In the genomic region with DNA sequence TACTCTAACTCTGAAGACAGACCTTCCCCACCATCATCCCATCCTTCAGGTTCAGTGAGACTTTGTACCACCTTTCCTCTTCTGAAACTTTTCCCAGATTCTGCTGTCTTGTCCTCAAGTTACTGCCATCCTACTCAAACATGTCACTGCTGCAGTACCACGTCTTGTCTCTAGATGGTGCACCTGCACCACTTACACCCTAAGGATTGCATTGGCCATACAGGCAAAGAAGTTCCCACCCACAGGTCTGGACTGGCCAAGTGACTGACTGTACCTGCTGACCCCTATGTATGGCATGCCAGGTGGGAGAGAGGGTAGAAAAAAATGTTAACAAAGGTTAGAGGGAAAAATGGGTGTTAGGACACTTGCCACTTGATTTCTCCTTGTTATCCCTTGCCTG, we compare ENCODE assay signal across 8 mouse cellular contexts. TPM values are rescaled to one million over a fixed set of nuclear protein-coding genes. Genes with fewer than 3 reads are reported as not detected.
DNase-seq lines count a peak whose midpoint lies in the region; ATAC-seq and TF ChIP-seq lines count a peak whose summit lies in the region.

No protein-coding gene starts in this region.

- H3K4me1 ChIP-seq in embryonic fibroblast, embryonic 13.5 days (ENCODE audit: control insufficient read depth, insufficient read depth, low read length): no peaks in the 10 kb centered on the region; the same call in 1 of the 2 replicates
- peaks cover 16% of the 10 kb centered on the region for H3K4me1 ChIP-seq in heart, embryonic 10.5 days
- H3K4me1 ChIP-seq in kidney, postnatal 0 days (replicated peaks; ENCODE audit: insufficient read depth, low read length): no peaks in the 10 kb centered on the region
- peaks cover 6% of the 10 kb centered on the region for H3K4me1 ChIP-seq in liver, adult 2 months (ENCODE audit: control insufficient read depth, insufficient read depth, low read length)

- peak; percentile 83 to 84 for DNase-seq in B cell, adult 2 months
- DNase-seq in adrenal gland, postnatal 4 days (ENCODE audit: low spot score in 2 of 2): peak; percentile 49 to 62
- DNase-seq in heart, embryonic 10.5 days (ENCODE audit: low spot score): peak; percentile 84
- DNase-seq in kidney, postnatal 0 days (ENCODE audit: low spot score): peak; percentile 87
- peak; percentile 66 for DNase-seq in liver, adult 2 months (ENCODE audit: extremely low read depth, low read depth, low spot score)
- DNase-seq in natural killer cell, adult 2 months (ENCODE audit: low spot score in 2 of 2): peak; percentile 69 to 76
- DNase-seq in splenic B cell, adult 2 months (ENCODE audit: low read depth, low spot score): peak; percentile 87

- peak; percentile 82 for TF ChIP-seq CTCF in embryonic fibroblast, embryonic 13.5 days (IDR thresholded peaks at IDR 0.05; ENCODE audit: borderline replicate concordance, insufficient read depth, low read length)
- peak; percentile 94 for TF ChIP-seq CTCF in kidney, postnatal 0 days (IDR thresholded peaks at IDR 0.05; ENCODE audit: low read depth)
- TF ChIP-seq CTCF in liver, adult 2 months (IDR thresholded peaks at IDR 0.05; ENCODE audit: low read depth, low read length): peak; percentile 78

- H3K4me2 ChIP-seq in kidney, postnatal 0 days (ENCODE audit: low read length): no peak overlapping the region

- H3K79me2 ChIP-seq in liver, adult 2 months (ENCODE audit: control insufficient read depth, insufficient read depth, low read length): no peaks in the 10 kb centered on the region; the same call in 1 of the 2 replicates

- ATAC-seq in kidney, postnatal 0 days (replicated peaks; ENCODE audit: low FRiP score, low read depth): peak; percentile 79; the same call in 1 of the 2 replicates

- peaks cover 58% of the 10 kb centered on the region for H3K36me3 ChIP-seq in heart, embryonic 10.5 days
- H3K36me3 ChIP-seq in kidney, postnatal 0 days (ENCODE audit: insufficient read depth, low read length): peaks cover 52% of the 10 kb centered on the region
- H3K36me3 ChIP-seq in liver, adult 2 months (ENCODE audit: control insufficient read depth, insufficient read depth, low read length): peaks cover 18% of the 10 kb centered on the region
- peaks cover 3% of the 10 kb centered on the region for H3K36me3 ChIP-seq in splenic B cell, adult 2 months (ENCODE audit: control insufficient read depth, insufficient read depth, low read length, poor library complexity, severe bottlenecking)

- TF ChIP-seq POLR2A in embryonic fibroblast, embryonic 13.5 days (IDR thresholded peaks at IDR 0.05; ENCODE audit: low read depth, low read length): no peak
- TF ChIP-seq POLR2A in liver, adult 2 months (IDR thresholded peaks at IDR 0.05; ENCODE audit: extremely low read depth, insufficient read depth, low read length): no peak

- 0% methylated on average over 1 of the region's 1 CpGs for WGBS in heart, embryonic 10.5 days
- 3% methylated on average over 1 of the region's 1 CpGs for WGBS in kidney, postnatal 0 days
- 2% methylated on average over 1 of the region's 1 CpGs for WGBS in liver, adult 2 months

- H3K9me3 ChIP-seq in heart, embryonic 10.5 days: no peaks in the 10 kb centered on the region
- H3K9me3 ChIP-seq in kidney, postnatal 0 days (replicated peaks; ENCODE audit: low read length): no peaks in the 10 kb centered on the region

- no peaks in the 10 kb centered on the region for H3K27me3 ChIP-seq in heart, embryonic 10.5 days (ENCODE audit: insufficient read depth, poor library complexity, severe bottlenecking)
- no peaks in the 10 kb centered on the region for H3K27me3 ChIP-seq in kidney, postnatal 0 days (ENCODE audit: insufficient read depth, low read length)
- no peaks in the 10 kb centered on the region for H3K27me3 ChIP-seq in liver, adult 2 months (ENCODE audit: control insufficient read depth, insufficient read depth, low read length)
- H3K27me3 ChIP-seq in splenic B cell, adult 2 months (ENCODE audit: control insufficient read depth, insufficient read depth, low read length, poor library complexity, severe bottlenecking): no peaks in the 10 kb centered on the region

- no peak overlapping the region for H3K9ac ChIP-seq in kidney, postnatal 0 days (ENCODE audit: low read depth, low read length)
- H3K9ac ChIP-seq in liver, adult 2 months (ENCODE audit: low read depth, low read length): no peak overlapping the region

- no peak overlapping the region for H3K4me3 ChIP-seq in embryonic fibroblast, embryonic 13.5 days (ENCODE audit: insufficient read depth, low read length)
- no peak overlapping the region for H3K4me3 ChIP-seq in heart, embryonic 10.5 days
- no peak overlapping the region for H3K4me3 ChIP-seq in kidney, postnatal 0 days (replicated peaks; ENCODE audit: low read depth, low read length)
- no peak overlapping the region for H3K4me3 ChIP-seq in liver, adult 2 months (ENCODE audit: insufficient read depth, low read depth, low read length)

- no peak overlapping the region for H3K27ac ChIP-seq in embryonic fibroblast, embryonic 13.5 days (ENCODE audit: insufficient read depth, low read length)
- H3K27ac ChIP-seq in heart, embryonic 10.5 days: no peak overlapping the region
- no peak overlapping the region for H3K27ac ChIP-seq in kidney, postnatal 0 days
- H3K27ac ChIP-seq in liver, adult 2 months (replicated peaks; ENCODE audit: insufficient read depth, low read depth, low read length): no peak overlapping the region

RNA-seq across cellular contexts. Expression of a gene that starts 10.2 kb away (rescaled TPM):
- 10 to 100 TPM; 71.2 to 78.9 TPM for total RNA-seq in adrenal gland, postnatal 4 days (2021)
- 85.2 and 90.1 TPM in 2 replicates for polyA plus RNA-seq in embryonic fibroblast, embryonic 13.5 days (2011; ENCODE audit: insufficient read length, low read depth, missing spikeins)
- polyA plus RNA-seq in heart, embryonic 10.5 days (2016; fragmentation: Nextera tagmentation; extraction: Ambion mirVana): 36.7 and 38.7 TPM in 2 replicates
- polyA plus RNA-seq in kidney, postnatal 0 days (2015; fragmentation: Nextera tagmentation; extraction: Ambion mirVana): 100 and 104 TPM in 2 replicates
- total RNA-seq in liver, adult 2 months (2014; rRNA removed): 52.6 and 63.1 TPM in 2 replicates
- 147 and 163 TPM in 2 replicates for polyA plus RNA-seq in liver, adult 2 months (2012; rRNA removed)

RNA-seq across cellular contexts. Expression of a gene that starts 19.6 kb away (rescaled TPM):
- total RNA-seq in adrenal gland, postnatal 4 days (2021): under 1 TPM in 1 of 2 experiments, not detected in 1; 0.37 TPM
- not detected in 2 replicates for polyA plus RNA-seq in embryonic fibroblast, embryonic 13.5 days (2011; ENCODE audit: insufficient read length, low read depth, missing spikeins)
- 0.21 TPM in 1 of 2 replicates, not detected in the other for polyA plus RNA-seq in heart, embryonic 10.5 days (2016; fragmentation: Nextera tagmentation; extraction: Ambion mirVana)
- polyA plus RNA-seq in kidney, postnatal 0 days (2015; fragmentation: Nextera tagmentation; extraction: Ambion mirVana): not detected in 2 replicates
- not detected in 2 replicates for total RNA-seq in liver, adult 2 months (2014; rRNA removed)
- not detected in 2 replicates for polyA plus RNA-seq in liver, adult 2 months (2012; rRNA removed)

RNA-seq across cellular contexts. Expression of a gene that starts 49.1 kb away (rescaled TPM):
- not detected for total RNA-seq in adrenal gland, postnatal 4 days (2021)
- not detected in 2 replicates for polyA plus RNA-seq in embryonic fibroblast, embryonic 13.5 days (2011; ENCODE audit: insufficient read length, low read depth, missing spikeins)
- not detected in 2 replicates for polyA plus RNA-seq in heart, embryonic 10.5 days (2016; fragmentation: Nextera tagmentation; extraction: Ambion mirVana)
- polyA plus RNA-seq in kidney, postnatal 0 days (2015; fragmentation: Nextera tagmentation; extraction: Ambion mirVana): not detected in 2 replicates
- total RNA-seq in liver, adult 2 months (2014; rRNA removed): not detected in 2 replicates
- polyA plus RNA-seq in liver, adult 2 months (2012; rRNA removed): not detected in 2 replicates
